17 mouse cellular contexts compared by ENCODE assay signal in the genomic region with DNA sequence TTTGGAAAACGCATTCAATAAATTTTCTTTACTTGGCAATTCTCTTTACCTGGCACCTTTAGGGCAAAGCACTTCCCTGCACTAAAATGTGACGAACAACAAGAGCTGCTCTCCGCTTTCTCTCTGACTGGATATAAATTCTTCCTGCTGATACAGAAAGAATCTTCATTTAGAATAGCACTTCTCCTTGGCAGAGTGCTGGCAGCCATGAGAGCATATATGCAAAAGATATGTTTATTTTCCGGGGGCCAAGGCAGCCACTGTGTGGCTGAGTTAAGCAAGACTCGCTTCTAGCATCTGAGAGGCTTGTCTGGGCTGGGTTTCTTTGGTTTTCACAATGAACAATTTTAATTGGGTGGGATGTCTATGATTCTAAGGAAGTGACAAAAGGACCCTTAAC.
DNase-seq lines count a peak whose midpoint lies in the region; ATAC-seq lines count a peak whose summit lies in the region.
"Had no signal": no experiment of that assay in that cellular context is flagged by ENCODE, and none has a peak within 500 bp of the region (broad histone marks: within the 10 kb centered on the region; RNA-seq: fewer than 3 reads in every experiment).

No protein-coding gene starts in this region.

- H3K4me3 ChIP-seq in neural tube, embryonic 15.5 days (replicated peaks) = no peak overlapping the region
- H3K4me3 ChIP-seq: heart, embryonic 15.5 days; intestine, embryonic 15.5 days had no signal

- no peak overlapping the region for H3K9ac ChIP-seq in neural tube, embryonic 15.5 days (replicated peaks)
- H3K9ac ChIP-seq: heart, embryonic 15.5 days; intestine, embryonic 15.5 days had no signal

- no peak for DNase-seq in frontal cortex, postnatal 10 days (ENCODE audit: low spot score in 2 of 2)
- DNase-seq in left cerebral cortex, postnatal 14 days (ENCODE audit: low spot score in 2 of 2) = peak; percentile 27 to 34
- no peak for DNase-seq in left cerebral cortex, postnatal 10 days (ENCODE audit: extremely low spot score in 1 of 2, low spot score in 2 of 2)
- peak; percentile 35 to 53 for DNase-seq in right cerebral cortex, postnatal 10 days (ENCODE audit: low spot score in 2 of 2)
- DNase-seq in right cerebral cortex, postnatal 36 days (ENCODE audit: low spot score in 2 of 2) = no peak
- DNase-seq: cerebellum, adult 8-10 months; gastrocnemius, postnatal 36 days; kidney, postnatal 36 days; layer of hippocampus, adult 9-11 months; liver; lung, postnatal 10 days; spleen, adult 18-20 months; thymus, postnatal 25 days had no signal

- H3K4me1 ChIP-seq in neural tube, embryonic 15.5 days = peaks cover 21% of the 10 kb centered on the region
- H3K4me1 ChIP-seq: heart, embryonic 15.5 days; intestine, embryonic 15.5 days had no signal

- intact Hi-C loops in left cerebral cortex, postnatal 14 days (cut with DNase I) = no loop called here
- intact Hi-C loops in left cerebral cortex, postnatal 10 days (cut with DNase I) = no loop called here

- no peaks in the 10 kb centered on the region for H3K36me3 ChIP-seq in neural tube, embryonic 15.5 days
- H3K36me3 ChIP-seq: heart, embryonic 15.5 days; intestine, embryonic 15.5 days had no signal

- 61% methylated on average over 5 of the region's 5 CpGs for WGBS in neural tube, embryonic 15.5 days

- no peak overlapping the region for H3K4me2 ChIP-seq in neural tube, embryonic 15.5 days
- H3K4me2 ChIP-seq: intestine, embryonic 15.5 days had no signal

- peak overlapping the region; percentile 71 for H3K27ac ChIP-seq in neural tube, embryonic 15.5 days (replicated peaks)
- H3K27ac ChIP-seq: heart, embryonic 15.5 days; intestine, embryonic 15.5 days had no signal

- H3K9me3 ChIP-seq in neural tube, embryonic 15.5 days (replicated peaks) = no peaks in the 10 kb centered on the region
- H3K9me3 ChIP-seq: heart, embryonic 15.5 days; intestine, embryonic 15.5 days had no signal

- H3K27me3 ChIP-seq in neural tube, embryonic 15.5 days (replicated peaks) = no peaks in the 10 kb centered on the region
- H3K27me3 ChIP-seq: heart, embryonic 15.5 days; intestine, embryonic 15.5 days had no signal

- ATAC-seq in frontal cortex, adult (ENCODE audit: low TSS enrichment) = peak; percentile 79
- ATAC-seq in neural tube, embryonic 15.5 days (ENCODE audit: low FRiP score) = no peak
- ATAC-seq: intestine, embryonic 15.5 days had no signal

Comparison
In these comparisons a context has a peak if more than half of its experiments do, and no peak if none do; other contexts are left out.
1. DNase-seq: peak in left cerebral cortex, postnatal 14 days (2 of 2) and right cerebral cortex, postnatal 10 days (2 of 2); none in frontal cortex, postnatal 10 days (0 of 2), left cerebral cortex, postnatal 10 days (0 of 2) and right cerebral cortex, postnatal 36 days (0 of 2).